Mouse (Mus musculus) left cerebral cortex, postnatal 14 days (tissue): ENCODE measurements at regions not wholly inside any gene's neighbourhood (a gene's known extent, or its start where the extent isn't known, plus 50 kb on each side); places are given as distances from the start of the nearest gene placed in this dataset.

Experiments used
- DNase-seq, 2 experiments: peaks; one replicate each; pipeline ENCODE4 v3.0.0; 2021 to 2022; ENCODE audit warnings: low spot score in 2 of 2, mixed read lengths in 1 of 2
- intact Hi-C: fragments of 180-260 bp; cut with DNase I; formaldehyde crosslinking; loops from one replicate; pipeline ENCODE4 v1.15.1; 2025

DNA sequence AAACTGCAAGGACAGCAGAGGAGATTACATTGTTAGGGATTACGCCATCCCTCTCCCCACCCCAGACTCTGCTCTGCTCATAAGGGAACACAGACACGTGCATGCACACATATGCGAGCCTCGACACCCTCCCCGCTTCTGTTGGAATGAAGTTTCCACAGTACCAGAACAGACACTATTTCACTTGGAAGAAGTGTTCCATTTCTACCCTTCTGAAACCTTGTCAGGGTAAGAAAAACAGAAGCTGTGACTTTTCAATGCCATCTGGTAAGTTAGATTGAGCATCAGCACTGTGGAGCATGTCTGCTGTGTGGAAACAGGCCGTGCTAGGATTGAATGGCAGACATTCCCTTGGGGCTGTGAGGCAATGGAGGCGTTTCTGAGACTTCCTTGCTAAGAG lies 382.0 kb downstream of the Sec16b start:
- peak; percentile 36 to 84 for DNase-seq
- intact Hi-C loops: no loop called here

- intact Hi-C loops: no loop called here
- DNase-seq: no peak
These were observed 399.6 kb downstream of the Sec16b start for GRCm38 (mm10) chr1:157906168-157906567.

- intact Hi-C loops: no loop called here
- DNase-seq: no peak
These were observed 418.3 kb downstream of the Brinp2 start for GRCm38 (mm10) chr1:157937800-157938348.

- intact Hi-C loops: no loop called here
- peak; percentile 12 to 19 for DNase-seq
These were observed 416.6 kb downstream of the Brinp2 start for GRCm38 (mm10) chr1:157939516-157939915.

DNA sequence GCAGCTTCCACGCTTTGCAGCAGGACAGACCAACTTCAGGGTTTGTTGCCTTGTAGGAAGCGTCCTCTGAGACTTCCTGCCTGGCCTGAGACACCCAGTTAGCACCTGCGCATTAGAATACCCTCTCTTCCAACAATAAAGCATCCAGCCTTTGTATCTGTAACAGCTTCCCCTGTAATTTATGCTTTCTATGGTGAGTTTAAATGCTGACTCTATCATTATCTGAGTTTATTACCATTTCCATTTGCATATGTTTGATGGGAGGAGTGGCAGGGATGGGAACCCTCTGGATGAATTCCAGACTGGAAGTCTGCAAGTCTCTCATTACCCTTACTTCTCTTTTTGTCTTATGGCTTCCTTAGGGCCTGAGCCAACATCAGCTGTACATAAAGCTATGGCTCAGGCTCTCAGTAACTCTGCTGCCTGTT lies 415.8 kb downstream of the Brinp2 start:
- intact Hi-C loops: no loop called here

DNA sequence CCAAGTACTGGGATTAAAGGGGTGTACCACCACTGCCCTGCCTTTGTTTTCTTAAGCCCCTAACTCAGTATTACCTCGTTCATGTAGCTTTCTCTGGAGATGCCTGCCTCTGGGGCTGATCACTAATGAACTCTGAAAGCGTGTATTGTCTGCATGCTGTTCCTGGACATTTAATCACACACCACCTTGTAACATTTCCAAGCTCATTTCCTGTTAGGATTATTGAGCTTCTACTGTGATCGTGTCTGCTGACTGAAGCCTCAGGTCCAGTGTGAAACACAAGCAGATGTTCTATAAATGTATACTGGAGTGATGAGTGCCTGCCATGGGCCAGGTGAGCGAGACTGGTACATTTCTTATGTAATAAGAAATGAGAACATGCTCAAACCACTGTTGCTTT lies 398.6 kb downstream of the Brinp2 start:
- intact Hi-C loops: no loop called here

More for the DNA sequence above, 415.8 kb downstream of the Brinp2 start:
- no peak for DNase-seq

GRCm38 (mm10) chr1:157964461-157964860 lies 391.7 kb downstream of the Brinp2 start:
- DNase-seq: no peak
- intact Hi-C loops: no loop called here

More for the DNA sequence above, 398.6 kb downstream of the Brinp2 start:
- DNase-seq: no peak

- DNase-seq: peak; percentile 11 to 14
- intact Hi-C loops: no loop called here
These were observed 386.5 kb downstream of the Brinp2 start for GRCm38 (mm10) chr1:157969635-157970111.

DNA sequence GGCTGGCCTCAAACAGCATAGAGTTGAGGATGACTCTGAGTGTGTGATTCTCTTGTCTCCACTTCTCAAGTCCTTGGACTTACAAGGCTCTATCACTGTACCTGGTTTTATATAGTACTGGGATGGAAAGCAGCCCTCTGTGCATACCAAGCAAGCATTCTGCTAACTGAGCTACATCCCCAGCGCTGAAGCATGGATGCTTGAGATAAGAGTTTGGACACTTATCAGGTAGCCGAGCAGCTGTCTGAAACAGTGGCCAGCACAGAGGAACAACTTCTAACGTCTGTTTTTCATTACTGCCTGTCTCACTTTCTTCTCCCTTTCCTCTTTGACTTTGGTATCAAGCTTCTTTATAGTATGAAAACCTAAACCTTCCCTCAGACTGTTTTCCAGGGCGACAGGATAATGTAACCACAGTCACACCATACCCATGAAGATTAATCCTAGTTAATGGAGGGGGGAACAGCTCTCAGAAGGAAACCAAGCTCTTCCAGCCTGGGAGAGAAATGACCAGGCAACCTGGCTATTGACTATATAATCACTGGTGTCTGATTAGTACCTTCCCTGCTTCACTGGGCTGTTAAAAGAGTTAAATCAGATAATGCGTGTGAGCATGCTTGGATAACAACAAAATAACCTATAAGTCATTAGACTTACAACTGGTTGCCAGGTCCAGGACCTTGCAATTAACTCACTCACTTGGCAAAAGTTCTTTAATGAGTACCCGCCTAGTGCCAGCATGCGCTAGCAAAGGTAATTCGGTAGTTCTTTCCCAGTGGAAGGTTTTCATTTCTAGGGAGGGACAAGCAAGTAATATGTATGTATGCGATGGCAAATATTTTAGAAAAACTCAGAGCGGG lies 382.5 kb downstream of the Brinp2 start:
- no peak for DNase-seq
- intact Hi-C loops: no loop called here

DNA sequence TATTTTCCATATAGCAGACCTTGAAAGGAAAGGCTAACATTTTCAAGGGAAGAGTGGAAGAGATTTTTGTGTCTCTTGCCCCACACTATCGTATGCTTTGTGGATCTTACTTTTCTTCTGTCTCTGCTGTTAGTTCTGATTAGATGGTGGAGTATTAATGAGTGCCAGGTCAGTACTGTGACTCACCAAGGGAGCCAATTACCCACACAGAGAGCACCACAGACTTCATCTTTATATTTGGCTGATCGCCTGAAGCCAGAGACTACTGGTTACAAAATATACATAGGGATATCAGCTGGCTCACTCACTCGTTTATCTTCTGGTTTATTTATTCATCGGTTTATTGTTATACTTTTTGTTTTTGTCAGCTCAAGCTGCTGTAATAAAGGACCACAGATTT lies 381.5 kb downstream of the Brinp2 start:
- DNase-seq: no peak
- intact Hi-C loops: no loop called here

- intact Hi-C loops: no loop called here
- DNase-seq: no peak
These were observed 337.0 kb downstream of the Brinp2 start for GRCm38 (mm10) chr1:158019161-158019560.

GRCm38 (mm10) chr1:158039756-158040155 lies 316.4 kb downstream of the Brinp2 start:
- no peak for DNase-seq
- intact Hi-C loops: no loop called here

DNA sequence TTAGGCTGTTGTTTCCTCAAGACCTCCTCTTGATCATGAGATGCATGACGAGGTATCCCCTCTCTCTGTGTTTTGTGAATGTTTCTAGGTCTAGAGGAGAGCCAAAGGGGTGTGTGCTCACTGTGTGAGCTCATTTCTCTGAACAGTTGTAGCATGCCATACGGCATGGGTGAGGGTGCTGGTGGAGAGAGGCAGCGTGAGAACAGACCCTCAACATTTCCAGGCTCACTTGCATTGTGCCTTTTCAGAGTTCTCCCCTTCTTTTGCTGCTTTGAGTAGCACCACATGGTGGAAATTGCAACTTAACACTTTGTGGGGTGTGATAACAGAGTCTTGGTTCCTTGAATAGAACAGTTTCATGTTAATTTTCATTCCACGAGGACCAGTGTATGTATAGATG lies 315.8 kb downstream of the Brinp2 start:
- intact Hi-C loops: no loop called here
- DNase-seq: peak in 1 of 2 experiments; percentile 60

DNA sequence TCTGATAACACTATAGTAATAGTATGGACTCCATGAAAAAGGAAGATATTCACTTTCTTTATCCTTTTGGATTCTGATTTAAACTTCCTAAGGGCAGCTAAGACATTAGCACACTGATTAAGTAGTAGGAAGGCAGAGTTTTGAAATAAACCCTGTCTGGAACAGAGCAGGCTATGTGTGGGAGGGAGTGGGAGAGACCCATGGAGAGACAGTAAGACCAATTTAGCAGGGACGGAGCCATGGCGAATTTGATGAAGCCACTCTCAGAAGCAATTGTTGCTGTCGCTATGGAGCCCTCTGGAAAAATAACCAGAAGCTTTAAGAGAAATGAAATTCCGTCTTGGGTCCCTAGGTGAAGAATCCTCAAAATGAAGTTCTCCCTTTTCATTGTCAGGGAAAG lies 303.5 kb downstream of the Brinp2 start:
- intact Hi-C loops: no loop called here
- peak; percentile 23 to 35 for DNase-seq

DNA sequence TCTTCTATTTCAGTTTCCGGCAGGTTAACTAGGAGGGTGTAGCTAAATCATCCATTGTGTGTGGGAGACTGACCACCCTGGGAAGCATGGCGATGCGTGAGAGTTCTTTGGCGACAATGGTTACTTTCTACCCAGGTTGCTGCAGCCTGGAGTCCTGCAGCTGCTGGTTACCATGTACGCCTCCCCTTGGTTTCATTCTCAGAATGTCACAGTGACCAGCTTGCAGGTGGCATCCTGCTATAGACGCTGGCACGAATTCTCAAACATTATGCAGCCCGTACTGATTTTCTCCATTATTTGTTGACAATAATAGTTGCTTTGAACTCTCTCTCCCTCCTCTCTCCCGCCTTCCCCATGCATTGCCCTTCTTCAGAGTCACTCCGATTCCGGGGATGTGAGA lies 301.2 kb downstream of the Brinp2 start:
- DNase-seq: no peak
- intact Hi-C loops: no loop called here

DNA sequence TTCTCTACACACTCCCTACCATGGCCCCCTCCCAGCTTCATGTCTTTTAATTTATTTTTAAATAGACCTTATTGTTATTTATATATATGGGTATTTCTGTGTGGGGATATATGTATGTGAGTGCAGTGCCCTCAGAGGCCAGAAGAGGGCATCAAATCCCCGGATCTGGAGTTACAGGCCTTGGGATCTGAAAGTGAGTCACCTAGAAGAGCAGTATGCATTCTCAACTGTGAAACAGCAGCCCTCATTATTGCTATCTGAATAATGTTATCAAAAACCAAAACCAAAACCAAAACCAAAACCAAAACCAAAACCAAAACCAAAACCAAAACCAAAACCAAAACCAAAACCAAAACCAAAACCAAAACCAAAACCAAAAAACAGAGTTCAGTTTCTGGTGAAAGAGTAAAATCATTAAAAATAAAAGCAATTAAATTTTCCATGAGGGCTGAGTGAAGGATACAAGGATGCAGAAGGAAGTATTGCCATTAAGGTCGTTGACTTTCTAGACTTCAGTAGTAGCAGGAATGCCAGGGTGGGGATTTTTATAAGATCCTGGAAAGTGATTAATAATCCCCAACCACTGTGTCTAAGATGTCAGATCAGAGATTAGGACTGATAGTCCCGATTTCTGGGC lies 299.0 kb downstream of the Brinp2 start:
- intact Hi-C loops: no loop called here
- peak in 1 of 2 experiments; percentile 9 for DNase-seq

- no peak for DNase-seq
- intact Hi-C loops: no loop called here
These were observed 298.3 kb downstream of the Brinp2 start for GRCm38 (mm10) chr1:158057789-158058188.

GRCm38 (mm10) chr1:158061995-158062394 lies 294.1 kb downstream of the Brinp2 start:
- peak in 1 of 2 experiments; percentile 10 for DNase-seq
- intact Hi-C loops: no loop called here

DNA sequence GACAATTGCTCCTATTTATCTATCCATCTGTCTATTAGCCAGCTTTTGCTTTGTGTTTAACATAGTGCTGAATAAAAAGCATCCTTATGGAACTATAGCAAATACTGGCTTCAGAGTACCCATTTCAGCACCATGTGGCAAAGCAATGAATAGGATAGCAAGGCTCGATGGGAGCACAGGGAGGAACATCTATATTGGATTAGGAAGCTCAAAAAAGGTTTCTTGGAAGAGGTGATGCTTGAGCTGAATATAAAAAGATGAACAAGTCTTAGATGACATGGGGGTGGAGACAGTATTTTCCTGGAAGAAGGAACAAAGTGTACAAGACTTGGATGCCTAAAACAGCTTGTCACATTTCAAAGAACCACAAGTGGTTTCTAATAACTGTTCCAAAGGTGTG lies 273.9 kb downstream of the Brinp2 start:
- intact Hi-C loops: no loop called here
- DNase-seq: peak in 1 of 2 experiments; percentile 48

DNA sequence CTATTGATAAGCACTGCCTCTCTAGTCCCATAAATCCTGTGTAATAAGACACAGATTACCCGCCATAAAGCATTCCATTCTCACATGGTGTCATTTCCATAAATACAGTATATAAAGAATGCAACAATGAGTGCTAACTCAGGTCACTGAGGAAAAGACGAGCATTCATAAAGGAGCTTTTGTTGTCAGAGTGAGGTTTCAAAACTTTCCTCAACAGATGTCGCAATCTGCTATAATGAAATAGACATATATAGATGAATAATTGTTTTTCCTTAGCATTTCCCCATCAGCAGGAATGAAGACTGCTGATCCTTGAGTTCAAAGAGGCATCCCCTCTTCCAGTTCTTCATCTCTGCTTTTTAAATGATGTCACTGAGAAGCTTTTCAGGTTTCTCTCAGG lies 270.3 kb downstream of the Brinp2 start:
- DNase-seq: no peak
- intact Hi-C loops: no loop called here
